8 mouse cellular contexts compared by ENCODE assay signal in the genomic region with DNA sequence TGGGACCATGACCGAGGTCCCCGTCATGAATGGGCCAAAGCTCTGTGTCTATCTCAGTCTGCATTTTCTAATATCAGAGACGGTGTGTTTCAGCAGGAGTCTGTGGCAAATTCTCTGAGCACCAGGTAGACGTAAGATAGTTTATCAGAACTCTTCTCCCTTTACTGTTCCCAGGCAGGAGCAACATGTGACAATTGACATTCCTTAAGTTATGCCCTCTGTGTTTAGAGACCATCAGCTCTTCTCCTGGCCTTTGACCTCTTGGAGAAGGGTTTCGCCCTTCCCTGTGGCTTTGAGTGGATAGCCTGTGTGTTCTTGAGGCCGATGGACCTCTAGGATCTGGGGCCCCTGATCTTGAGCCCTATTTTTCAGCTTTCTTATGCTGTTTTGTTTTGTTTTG. TPM values are rescaled to one million over a fixed set of nuclear protein-coding genes. Genes with fewer than 3 reads are reported as not detected.
DNase-seq lines count a peak whose midpoint lies in the region; ATAC-seq and TF ChIP-seq lines count a peak whose summit lies in the region.

No protein-coding gene starts in this region.

- TF ChIP-seq POLR2A in ES-Bruce4 (IDR thresholded peaks at IDR 0.05; ENCODE audit: insufficient read depth, low read length): no peak

- no peak overlapping the region for H3K27ac ChIP-seq in heart, embryonic 11.5 days (ENCODE audit: low read depth, low read length)
- H3K27ac ChIP-seq in ES-Bruce4 (ENCODE audit: insufficient read depth, low read length): no peak overlapping the region
- H3K27ac ChIP-seq in forebrain, postnatal 0 days (ENCODE audit: low read depth, low read length): no peak overlapping the region
- H3K27ac ChIP-seq in liver, embryonic 16.5 days (ENCODE audit: low read length): 0 out of 2 replicates have a peak overlapping the region, but pooled peaks have one; percentile 91

- H3K9me3 ChIP-seq in heart, embryonic 11.5 days (replicated peaks; ENCODE audit: control insufficient read depth, low read length): no peaks in the 10 kb centered on the region
- no peaks in the 10 kb centered on the region for H3K9me3 ChIP-seq in ES-Bruce4 (replicated peaks; ENCODE audit: control insufficient read depth, insufficient read depth, low read length, poor library complexity, severe bottlenecking)
- no peaks in the 10 kb centered on the region for H3K9me3 ChIP-seq in forebrain, postnatal 0 days (ENCODE audit: low read length)
- no peaks in the 10 kb centered on the region for H3K9me3 ChIP-seq in liver, embryonic 16.5 days (replicated peaks; ENCODE audit: control insufficient read depth, low read length)

- no peak for TF ChIP-seq EP300 in ES-Bruce4 (IDR thresholded peaks at IDR 0.05; ENCODE audit: insufficient read depth, low read depth, low read length)

- peak overlapping the region; percentile 98 for H3K9ac ChIP-seq in heart, embryonic 11.5 days (ENCODE audit: low read depth, low read length)
- peak overlapping the region; percentile 82 for H3K9ac ChIP-seq in ES-Bruce4 (ENCODE audit: low read depth, poor library complexity, severe bottlenecking)
- H3K9ac ChIP-seq in forebrain, postnatal 0 days: peak overlapping the region; percentile 93
- H3K9ac ChIP-seq in liver, embryonic 16.5 days (ENCODE audit: low read depth, low read length): peak overlapping the region; percentile 93

- peaks cover 13% of the 10 kb centered on the region for H3K4me1 ChIP-seq in heart, embryonic 11.5 days (ENCODE audit: control insufficient read depth, insufficient read depth, low read length)
- H3K4me1 ChIP-seq in ES-Bruce4 (ENCODE audit: control insufficient read depth, insufficient read depth, low read length): no peaks in the 10 kb centered on the region
- H3K4me1 ChIP-seq in forebrain, postnatal 0 days (ENCODE audit: insufficient read depth): peaks cover 12% of the 10 kb centered on the region
- H3K4me1 ChIP-seq in liver, embryonic 16.5 days (ENCODE audit: control insufficient read depth, low read depth, low read length): peaks cover 24% of the 10 kb centered on the region

- ATAC-seq in heart, embryonic 11.5 days (replicated peaks; ENCODE audit: insufficient number of reproducible peaks, low FRiP score, low TSS enrichment): no peak
- no peak for ATAC-seq in forebrain, postnatal 0 days
- ATAC-seq in liver, embryonic 16.5 days (ENCODE audit: low read depth): no peak
- no peak for ATAC-seq in erythroid progenitor cell, adult 5-6 weeks (replicated peaks; ENCODE audit: low FRiP score, poor library complexity, severe bottlenecking)

- 49% methylated on average over 6 of the region's 6 CpGs for WGBS in heart, embryonic 11.5 days (ENCODE audit: insufficient replicate concordance)
- WGBS in forebrain, postnatal 0 days: 70% methylated on average over 6 of the region's 6 CpGs
- WGBS in liver, embryonic 16.5 days (ENCODE audit: insufficient replicate concordance): 30% methylated on average over 6 of the region's 6 CpGs

- TF ChIP-seq CTCF in ES-Bruce4 (IDR thresholded peaks at IDR 0.05; ENCODE audit: low read depth, low read length): no peak
- TF ChIP-seq CTCF in forebrain, postnatal 0 days (IDR thresholded peaks at IDR 0.05; ENCODE audit: low read depth): no peak

- H3K4me3 ChIP-seq in heart, embryonic 11.5 days (ENCODE audit: low read depth, low read length): peak overlapping the region; percentile 97
- peak overlapping the region; percentile 84 for H3K4me3 ChIP-seq in ES-Bruce4 (ENCODE audit: low read depth, low read length)
- peak overlapping the region; percentile 95 for H3K4me3 ChIP-seq in forebrain, postnatal 0 days (ENCODE audit: low read depth, low read length)
- peak overlapping the region; percentile 84 for H3K4me3 ChIP-seq in liver, embryonic 16.5 days (ENCODE audit: low read depth, low read length)

- no peaks in the 10 kb centered on the region for H3K27me3 ChIP-seq in heart, embryonic 11.5 days (ENCODE audit: control insufficient read depth, insufficient read depth, low read length)
- H3K27me3 ChIP-seq in ES-Bruce4 (ENCODE audit: control insufficient read depth, insufficient read depth, low read length, poor library complexity, severe bottlenecking): no peaks in the 10 kb centered on the region
- no peaks in the 10 kb centered on the region for H3K27me3 ChIP-seq in forebrain, postnatal 0 days (ENCODE audit: insufficient read depth, low read length)
- no peaks in the 10 kb centered on the region for H3K27me3 ChIP-seq in liver, embryonic 16.5 days (ENCODE audit: control insufficient read depth, insufficient read depth, low read depth, low read length)

- peak overlapping the region; percentile 76 for H3K4me2 ChIP-seq in heart, embryonic 11.5 days
- H3K4me2 ChIP-seq in forebrain, postnatal 0 days (ENCODE audit: low read depth): peak overlapping the region; percentile 62
- H3K4me2 ChIP-seq in liver, embryonic 16.5 days (ENCODE audit: low read depth, low read length): peak overlapping the region; percentile 85

- H3K36me3 ChIP-seq in heart, embryonic 11.5 days (ENCODE audit: control insufficient read depth, insufficient read depth, low read length): peaks cover 27% of the 10 kb centered on the region
- peaks cover 31% of the 10 kb centered on the region for H3K36me3 ChIP-seq in ES-Bruce4 (ENCODE audit: control insufficient read depth, insufficient read depth, low read length, poor library complexity, severe bottlenecking)
- peaks cover 39% of the 10 kb centered on the region for H3K36me3 ChIP-seq in forebrain, postnatal 0 days (ENCODE audit: insufficient read depth)
- peaks cover 36% of the 10 kb centered on the region for H3K36me3 ChIP-seq in liver, embryonic 16.5 days (ENCODE audit: control insufficient read depth, insufficient read depth)

- DNase-seq in heart, adult 18-20 months: no peak
- no peak for DNase-seq in forebrain, postnatal 0 days
- DNase-seq in right cerebral cortex, postnatal 4 days: no peak
- DNase-seq in left cerebral cortex, adult 9 months (ENCODE audit: low spot score in 2 of 2): no peak

RNA-seq across cellular contexts. Expression of a gene that starts 1.1 kb away (rescaled TPM):
- 50.2 and 51.1 TPM in 2 replicates for polyA plus RNA-seq in heart, embryonic 11.5 days (2014; fragmentation: Nextera tagmentation; extraction: Ambion mirVana)
- total RNA-seq in heart, adult 18-20 months (2021): 10 to 100 TPM; 33.7 to 34.8 TPM
- 99.5 and 99.9 TPM in 2 replicates for polyA plus RNA-seq in ES-Bruce4 (2011; ENCODE audit: insufficient read depth, insufficient read length, low read depth, missing spikeins)
- total RNA-seq in forebrain, postnatal 0 days (2014; rRNA removed): 50.2 and 53.8 TPM in 2 replicates
- polyA plus RNA-seq in forebrain, postnatal 0 days (2015; fragmentation: Nextera tagmentation; extraction: Ambion mirVana): 26.1 and 35.8 TPM in 2 replicates
- polyA plus RNA-seq in liver, embryonic 16.5 days (2015; fragmentation: Nextera tagmentation; extraction: Ambion mirVana): 23.8 and 28.5 TPM in 2 replicates
- 80.1 and 114 TPM in 2 replicates for total RNA-seq in erythroid progenitor cell, adult 5-6 weeks (2015; ENCODE audit: low replicate concordance)
- total RNA-seq in erythroid progenitor cell, adult 5-6 weeks (2017; ENCODE audit: low replicate concordance): 63.5 and 90.0 TPM in 2 replicates

RNA-seq across cellular contexts. Expression of a gene that starts 14.0 kb away (rescaled TPM):
- 14.3 and 17.5 TPM in 2 replicates for polyA plus RNA-seq in heart, embryonic 11.5 days (2014; fragmentation: Nextera tagmentation; extraction: Ambion mirVana)
- under 1 TPM; 0.57 to 0.87 TPM for total RNA-seq in heart, adult 18-20 months (2021)
- polyA plus RNA-seq in ES-Bruce4 (2011; ENCODE audit: insufficient read depth, insufficient read length, low read depth, missing spikeins): 29.6 and 36.3 TPM in 2 replicates
- total RNA-seq in forebrain, postnatal 0 days (2014; rRNA removed): 13.3 and 15.8 TPM in 2 replicates
- 15.6 and 19.1 TPM in 2 replicates for polyA plus RNA-seq in forebrain, postnatal 0 days (2015; fragmentation: Nextera tagmentation; extraction: Ambion mirVana)
- polyA plus RNA-seq in liver, embryonic 16.5 days (2015; fragmentation: Nextera tagmentation; extraction: Ambion mirVana): 23.9 and 26.4 TPM in 2 replicates
- 33.1 and 33.9 TPM in 2 replicates for total RNA-seq in erythroid progenitor cell, adult 5-6 weeks (2015; ENCODE audit: low replicate concordance)
- total RNA-seq in erythroid progenitor cell, adult 5-6 weeks (2017; ENCODE audit: low replicate concordance): 10.9 and 13.4 TPM in 2 replicates

RNA-seq across cellular contexts. Expression of a gene that starts 15.8 kb away (rescaled TPM):
- polyA plus RNA-seq in heart, embryonic 11.5 days (2014; fragmentation: Nextera tagmentation; extraction: Ambion mirVana): 0.46 and 0.99 TPM in 2 replicates
- not detected for total RNA-seq in heart, adult 18-20 months (2021)
- 5.9 and 6.6 TPM in 2 replicates for polyA plus RNA-seq in ES-Bruce4 (2011; ENCODE audit: insufficient read depth, insufficient read length, low read depth, missing spikeins)
- total RNA-seq in forebrain, postnatal 0 days (2014; rRNA removed): 0.62 TPM in 1 of 2 replicates, not detected in the other
- 0.15 and 0.33 TPM in 2 replicates for polyA plus RNA-seq in forebrain, postnatal 0 days (2015; fragmentation: Nextera tagmentation; extraction: Ambion mirVana)
- 0.80 and 0.84 TPM in 2 replicates for polyA plus RNA-seq in liver, embryonic 16.5 days (2015; fragmentation: Nextera tagmentation; extraction: Ambion mirVana)
- total RNA-seq in erythroid progenitor cell, adult 5-6 weeks (2015; ENCODE audit: low replicate concordance): 1.8 TPM in 1 of 2 replicates, not detected in the other
- 2.2 TPM in 1 of 2 replicates, not detected in the other for total RNA-seq in erythroid progenitor cell, adult 5-6 weeks (2017; ENCODE audit: low replicate concordance)

RNA-seq across cellular contexts. Expression of a gene that starts 35.7 kb away (rescaled TPM):
- polyA plus RNA-seq in heart, embryonic 11.5 days (2014; fragmentation: Nextera tagmentation; extraction: Ambion mirVana): 1.6 TPM in 2 replicates
- total RNA-seq in heart, adult 18-20 months (2021): 1 to 10 TPM; 2.0 to 3.4 TPM
- polyA plus RNA-seq in ES-Bruce4 (2011; ENCODE audit: insufficient read depth, insufficient read length, low read depth, missing spikeins): 3.3 and 3.4 TPM in 2 replicates
- 11.1 and 11.7 TPM in 2 replicates for total RNA-seq in forebrain, postnatal 0 days (2014; rRNA removed)
- 10.2 and 10.7 TPM in 2 replicates for polyA plus RNA-seq in forebrain, postnatal 0 days (2015; fragmentation: Nextera tagmentation; extraction: Ambion mirVana)
- 8.3 and 9.5 TPM in 2 replicates for polyA plus RNA-seq in liver, embryonic 16.5 days (2015; fragmentation: Nextera tagmentation; extraction: Ambion mirVana)
- total RNA-seq in erythroid progenitor cell, adult 5-6 weeks (2015; ENCODE audit: low replicate concordance): 8.3 and 8.8 TPM in 2 replicates
- total RNA-seq in erythroid progenitor cell, adult 5-6 weeks (2017; ENCODE audit: low replicate concordance): 3.6 and 5.8 TPM in 2 replicates

RNA-seq across cellular contexts. Expression of a gene that starts 35.9 kb away (rescaled TPM):
- polyA plus RNA-seq in heart, embryonic 11.5 days (2014; fragmentation: Nextera tagmentation; extraction: Ambion mirVana): 73.1 and 80.9 TPM in 2 replicates
- total RNA-seq in heart, adult 18-20 months (2021): 100 to 1,000 TPM in 1 of 2 experiments, 10 to 100 TPM in 1; 91.4 to 103 TPM
- 50.5 and 51.8 TPM in 2 replicates for polyA plus RNA-seq in ES-Bruce4 (2011; ENCODE audit: insufficient read depth, insufficient read length, low read depth, missing spikeins)
- 103 and 149 TPM in 2 replicates for total RNA-seq in forebrain, postnatal 0 days (2014; rRNA removed)
- polyA plus RNA-seq in forebrain, postnatal 0 days (2015; fragmentation: Nextera tagmentation; extraction: Ambion mirVana): 198 and 199 TPM in 2 replicates
- polyA plus RNA-seq in liver, embryonic 16.5 days (2015; fragmentation: Nextera tagmentation; extraction: Ambion mirVana): 35.3 and 40.1 TPM in 2 replicates
- total RNA-seq in erythroid progenitor cell, adult 5-6 weeks (2015; ENCODE audit: low replicate concordance): 39.8 and 94.4 TPM in 2 replicates
- total RNA-seq in erythroid progenitor cell, adult 5-6 weeks (2017; ENCODE audit: low replicate concordance): 40.5 and 47.2 TPM in 2 replicates
